Mouse (Mus musculus) gonadal fat pad, adult 2 months (tissue): ENCODE data around the gene Hmg20a. TPM values are rescaled to one million over a fixed set of nuclear protein-coding genes. Genes with fewer than 3 reads are reported as not detected.

Source experiments
- DNase-seq: peaks from one replicate; pipeline ENCODE4 v3.0.0-alpha.2; 2012; ENCODE audit warnings: low read depth
- polyA plus RNA-seq: library from polyadenylated mRNA; depleted of rRNA; stranded (reverse); fragments of >200 nt; gene quantifications from 2 replicates; pipeline ENCODE4 v1.2.3, GENCODE M21; 2012; rRNA removed

Hmg20a gene
- polyA plus RNA-seq, 1 experiment, result 30.5 TPM

- no peak for DNase-seq
These were observed 98.4 kb downstream of the Hmg20a start for GRCm38 (mm10) chr9:56516692-56517263.

GRCm38 (mm10) chr9:56522281-56522680, 103.9 kb downstream of the Hmg20a start:
- no peak for DNase-seq

- DNase-seq, result no peak
These were observed 109.5 kb downstream of the Hmg20a start for GRCm38 (mm10) chr9:56527951-56528350.

GRCm38 (mm10) chr9:56531991-56532390, 113.6 kb downstream of the Hmg20a start:
- no peak for DNase-seq

- no peak for DNase-seq
These were observed 115.5 kb downstream of the Hmg20a start for GRCm38 (mm10) chr9:56533916-56534315.

DNA sequence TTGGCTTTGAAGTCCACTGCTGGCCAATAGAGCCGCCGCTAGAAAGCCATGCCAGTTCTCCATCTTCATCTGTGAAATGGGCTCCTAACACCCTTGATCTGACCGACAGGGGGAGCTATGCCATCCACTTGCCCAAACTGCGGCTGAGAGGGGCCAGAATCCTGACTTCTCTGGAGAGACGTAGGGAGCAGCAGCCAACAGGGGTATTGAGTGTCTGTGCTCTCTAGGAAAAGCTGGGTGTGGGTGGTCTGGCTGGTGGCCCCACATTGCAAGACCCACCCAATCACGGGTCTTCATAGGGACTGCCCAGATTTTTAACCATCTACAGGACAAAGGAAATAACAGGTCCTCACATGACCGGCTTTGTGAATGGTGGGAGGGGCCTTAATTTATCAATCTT, 116.3 kb downstream of the Hmg20a start:
- DNase-seq, result no peak

DNA sequence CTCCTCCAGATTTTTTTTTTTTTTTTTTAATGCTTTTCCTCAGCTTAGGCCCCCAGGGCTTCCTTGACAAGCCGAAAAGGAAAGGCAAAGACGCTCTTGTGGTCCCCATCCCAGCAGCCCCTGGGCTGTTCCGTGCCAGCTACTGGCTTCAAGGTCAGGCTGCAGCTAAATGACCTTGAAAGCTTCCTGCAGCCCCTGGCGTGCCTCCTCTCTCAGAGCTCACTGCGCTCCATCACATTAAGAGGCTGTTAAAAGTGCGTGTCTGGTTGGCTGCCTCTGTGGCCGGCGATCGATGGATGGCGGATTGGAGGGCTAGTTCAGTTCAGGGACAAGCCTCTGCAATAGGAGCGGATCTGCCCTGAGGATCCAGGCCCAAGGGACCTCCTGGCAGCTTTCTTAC, 117.0 kb downstream of the Hmg20a start:
- no peak for DNase-seq

GRCm38 (mm10) chr9:56540051-56540450, 121.6 kb downstream of the Hmg20a start:
- DNase-seq, result no peak

DNA sequence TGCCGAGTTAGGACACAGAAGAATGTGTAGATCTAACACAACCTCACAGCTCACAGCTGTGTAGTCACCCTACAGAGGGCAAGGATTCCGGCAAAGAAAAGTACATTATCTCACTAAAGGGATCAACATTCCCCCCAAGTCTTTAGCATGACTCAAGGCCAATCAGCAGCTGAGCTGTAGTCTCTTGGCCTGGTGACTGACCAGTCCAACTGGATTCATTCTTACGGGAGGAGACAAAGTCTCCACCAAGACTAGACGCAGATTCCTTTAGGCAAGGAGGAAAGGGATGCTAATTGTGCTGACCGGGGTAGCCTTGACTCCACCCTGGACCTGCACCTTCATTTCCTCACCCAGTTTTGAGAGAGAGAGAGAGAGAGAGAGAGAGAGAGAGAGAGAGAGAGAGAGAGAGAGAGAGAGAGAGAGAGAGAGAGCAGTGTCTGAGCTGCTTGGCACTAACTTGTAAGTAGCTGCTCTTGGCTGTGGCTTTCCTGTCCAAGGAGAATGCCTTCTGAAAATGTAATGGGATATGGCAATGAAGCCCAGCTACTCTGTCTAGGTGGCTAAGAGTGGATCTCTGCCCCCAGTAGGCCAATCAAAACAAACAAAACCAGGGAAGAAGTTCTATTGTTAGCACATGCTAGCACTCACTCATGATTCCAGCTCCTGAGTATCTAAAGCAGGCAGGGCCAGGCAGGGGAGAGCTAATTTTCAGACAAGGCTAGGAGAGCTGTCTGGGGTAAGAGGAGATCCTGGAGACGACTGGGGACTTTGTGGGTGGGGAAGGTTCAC, 126.5 kb downstream of the Hmg20a start:
- no peak for DNase-seq

Other genes starting within 250 kb of the Hmg20a start
- 12.2 and 14.2 TPM in 2 replicates for gene Peak1, start 542 bp upstream of the Hmg20a start, polyA plus RNA-seq